Mouse (Mus musculus): ENCODE data around the gene Cacng5. TPM values are rescaled to one million over a fixed set of nuclear protein-coding genes. Genes with fewer than 3 reads are reported as not detected.

Gene Cacng5
- not detected for total RNA-seq (2018; cell fraction: chromatin; rRNA removed)
- total RNA-seq (2018; cell fraction: cytosol; rRNA removed) = not detected
- total RNA-seq (2018; cell fraction: nucleus; rRNA removed) = not detected
- polyA plus RNA-seq (2018) = not detected in 3 replicates

GRCm38 (mm10) chr11:107914634-107915226, at the start of gene Cacng5:
TSS of gene Cacng5 (minus strand) at chr11:107915055.
- H3K4me3 ChIP-seq (ENCODE audit: inconsistent target) = no peak within 1 kb of the TSS
- no peak within 1 kb of the TSS for H3K27ac ChIP-seq
- H3K36me3 ChIP-seq (ENCODE audit: inconsistent target) = no peaks in the 10 kb centered on the region
- 5% methylated on average over 31 of the region's 36 CpGs for WGBS (ENCODE audit: missing documents)
- no peaks in the 10 kb centered on the region for H3K79me2 ChIP-seq (ENCODE audit: inconsistent target)

GRCm38 (mm10) chr11:107957566-107958350, 42.9 kb upstream of the Cacng5 start:
- WGBS (ENCODE audit: missing documents) = 93% methylated on average over 13 of the region's 13 CpGs
- H3K27ac ChIP-seq = no peak overlapping the region
- H3K4me3 ChIP-seq (ENCODE audit: inconsistent target) = no peak overlapping the region
- no peaks in the 10 kb centered on the region for H3K79me2 ChIP-seq (ENCODE audit: inconsistent target)
- no peaks in the 10 kb centered on the region for H3K36me3 ChIP-seq (ENCODE audit: inconsistent target)

- Histone ChIP-seq H3K27ac (no peak overlapping the region), H3K4me3 (ENCODE audit: inconsistent target) (no peak overlapping the region), H3K36me3 (ENCODE audit: inconsistent target) (no peaks in the 10 kb centered on the region), H3K79me2 (ENCODE audit: inconsistent target) (no peaks in the 10 kb centered on the region)
- WGBS (ENCODE audit: missing documents) = 92% methylated on average over 10 of the region's 10 CpGs
Observed at GRCm38 (mm10) chr11:107955191-107956062, 40.6 kb upstream of the Cacng5 start.

- H3K4me3 ChIP-seq (ENCODE audit: inconsistent target) = no peak overlapping the region
- no peaks in the 10 kb centered on the region for H3K79me2 ChIP-seq (ENCODE audit: inconsistent target)
- WGBS (ENCODE audit: missing documents) = 89% methylated on average over 11 of the region's 11 CpGs
- no peak overlapping the region for H3K27ac ChIP-seq
- no peaks in the 10 kb centered on the region for H3K36me3 ChIP-seq (ENCODE audit: inconsistent target)
Observed at GRCm38 (mm10) chr11:107951431-107951830, 36.6 kb upstream of the Cacng5 start.

- 98% methylated on average over 4 of the region's 4 CpGs for WGBS (ENCODE audit: missing documents)
- Histone ChIP-seq H3K79me2 (ENCODE audit: inconsistent target) (no peaks in the 10 kb centered on the region), H3K4me3 (ENCODE audit: inconsistent target) (no peak overlapping the region), H3K27ac (no peak overlapping the region), H3K36me3 (ENCODE audit: inconsistent target) (no peaks in the 10 kb centered on the region)
Observed at GRCm38 (mm10) chr11:107950658-107951057, 35.8 kb upstream of the Cacng5 start.

GRCm38 (mm10) chr11:107950211-107950610, 35.4 kb upstream of the Cacng5 start:
- 90% methylated on average over 9 of the region's 9 CpGs for WGBS (ENCODE audit: missing documents)
- Histone ChIP-seq H3K27ac (no peak overlapping the region), H3K36me3 (ENCODE audit: inconsistent target) (no peaks in the 10 kb centered on the region), H3K79me2 (ENCODE audit: inconsistent target) (no peaks in the 10 kb centered on the region), H3K4me3 (ENCODE audit: inconsistent target) (no peak overlapping the region)

- no peaks in the 10 kb centered on the region for H3K36me3 ChIP-seq (ENCODE audit: inconsistent target)
- WGBS (ENCODE audit: missing documents) = 90% methylated on average over 1 of the region's 1 CpGs
- H3K79me2 ChIP-seq (ENCODE audit: inconsistent target) = no peaks in the 10 kb centered on the region
Observed at GRCm38 (mm10) chr11:107947951-107948350, 33.1 kb upstream of the Cacng5 start.

GRCm38 (mm10) chr11:107946823-107947222, 32.0 kb upstream of the Cacng5 start:
- H3K79me2 ChIP-seq (ENCODE audit: inconsistent target) = no peaks in the 10 kb centered on the region
- H3K27ac ChIP-seq = no peak overlapping the region
- 94% methylated on average over 5 of the region's 5 CpGs for WGBS (ENCODE audit: missing documents)
- H3K4me3 ChIP-seq (ENCODE audit: inconsistent target) = no peak overlapping the region
- no peaks in the 10 kb centered on the region for H3K36me3 ChIP-seq (ENCODE audit: inconsistent target)

More at GRCm38 (mm10) chr11:107947951-107948350, 33.1 kb upstream of the Cacng5 start:
- no peak overlapping the region for H3K27ac ChIP-seq
- no peak overlapping the region for H3K4me3 ChIP-seq (ENCODE audit: inconsistent target)

GRCm38 (mm10) chr11:107936929-107937328, 22.1 kb upstream of the Cacng5 start:
- no peak overlapping the region for H3K27ac ChIP-seq
- WGBS (ENCODE audit: missing documents) = 83% methylated on average over 2 of the region's 2 CpGs
- H3K4me3 ChIP-seq (ENCODE audit: inconsistent target) = no peak overlapping the region
- no peaks in the 10 kb centered on the region for H3K79me2 ChIP-seq (ENCODE audit: inconsistent target)
- no peaks in the 10 kb centered on the region for H3K36me3 ChIP-seq (ENCODE audit: inconsistent target)

GRCm38 (mm10) chr11:107931721-107932120, 16.9 kb upstream of the Cacng5 start:
- H3K79me2 ChIP-seq (ENCODE audit: inconsistent target) = no peaks in the 10 kb centered on the region
- no peak overlapping the region for H3K27ac ChIP-seq
- no peaks in the 10 kb centered on the region for H3K36me3 ChIP-seq (ENCODE audit: inconsistent target)
- H3K4me3 ChIP-seq (ENCODE audit: inconsistent target) = no peak overlapping the region
- 90% methylated on average over 6 of the region's 7 CpGs for WGBS (ENCODE audit: missing documents)

GRCm38 (mm10) chr11:107931288-107931687, 16.4 kb upstream of the Cacng5 start:
- no peak overlapping the region for H3K4me3 ChIP-seq (ENCODE audit: inconsistent target)
- H3K27ac ChIP-seq = no peak overlapping the region
- 90% methylated on average over 11 of the region's 11 CpGs for WGBS (ENCODE audit: missing documents)
- H3K36me3 ChIP-seq (ENCODE audit: inconsistent target) = no peaks in the 10 kb centered on the region
- no peaks in the 10 kb centered on the region for H3K79me2 ChIP-seq (ENCODE audit: inconsistent target)

GRCm38 (mm10) chr11:107929712-107930111, 14.9 kb upstream of the Cacng5 start:
- WGBS (ENCODE audit: missing documents) = 26% methylated on average over 3 of the region's 3 CpGs
- Histone ChIP-seq H3K79me2 (ENCODE audit: inconsistent target) (no peaks in the 10 kb centered on the region), H3K27ac (no peak overlapping the region)

GRCm38 (mm10) chr11:107919852-107920508, 5.1 kb upstream of the Cacng5 start:
- Histone ChIP-seq H3K79me2 (ENCODE audit: inconsistent target) (no peaks in the 10 kb centered on the region), H3K27ac (no peak overlapping the region), H3K4me3 (ENCODE audit: inconsistent target) (no peak overlapping the region), H3K36me3 (ENCODE audit: inconsistent target) (no peaks in the 10 kb centered on the region)
- WGBS (ENCODE audit: missing documents) = 51% methylated on average over 16 of the region's 16 CpGs

More at GRCm38 (mm10) chr11:107929712-107930111, 14.9 kb upstream of the Cacng5 start:
- no peaks in the 10 kb centered on the region for H3K36me3 ChIP-seq (ENCODE audit: inconsistent target)
- no peak overlapping the region for H3K4me3 ChIP-seq (ENCODE audit: inconsistent target)

GRCm38 (mm10) chr11:107917721-107918235, 2.9 kb upstream of the Cacng5 start:
- Histone ChIP-seq H3K36me3 (ENCODE audit: inconsistent target) (no peaks in the 10 kb centered on the region), H3K4me3 (ENCODE audit: inconsistent target) (no peak overlapping the region), H3K79me2 (ENCODE audit: inconsistent target) (no peaks in the 10 kb centered on the region), H3K27ac (no peak overlapping the region)
- 76% methylated on average over 9 of the region's 9 CpGs for WGBS (ENCODE audit: missing documents)

Measured in macrophage (primary cell).